Mouse (Mus musculus): Measurements from ENCODE around the gene Insig1. TPM values are rescaled to one million over a fixed set of nuclear protein-coding genes. Genes with fewer than 3 reads are reported as not detected.

Gene Insig1
- total RNA-seq, 1 experiment from 2014 or later, result 164 TPM

DNA sequence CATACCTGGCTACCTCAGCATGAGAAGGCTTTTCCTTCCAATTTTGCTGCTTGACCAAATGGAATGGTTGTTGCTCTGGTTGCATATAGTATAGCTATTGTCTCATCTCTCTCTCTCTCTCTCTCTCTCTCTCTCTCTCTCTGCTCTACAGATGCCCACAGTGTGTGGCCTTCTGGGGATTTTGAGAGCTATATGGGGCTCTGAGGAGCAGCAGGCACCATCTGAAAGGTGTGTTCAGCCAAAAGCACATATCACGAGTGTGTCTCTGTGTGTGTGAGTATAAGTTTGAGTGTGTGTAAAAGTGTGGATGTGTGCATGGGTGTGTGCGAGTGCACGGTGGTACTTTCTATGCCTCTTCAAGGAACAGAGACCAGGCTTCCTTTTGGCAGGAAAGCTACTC, 48.4 kb downstream of the Insig1 start:
- DNase-seq, result no peak

DNA sequence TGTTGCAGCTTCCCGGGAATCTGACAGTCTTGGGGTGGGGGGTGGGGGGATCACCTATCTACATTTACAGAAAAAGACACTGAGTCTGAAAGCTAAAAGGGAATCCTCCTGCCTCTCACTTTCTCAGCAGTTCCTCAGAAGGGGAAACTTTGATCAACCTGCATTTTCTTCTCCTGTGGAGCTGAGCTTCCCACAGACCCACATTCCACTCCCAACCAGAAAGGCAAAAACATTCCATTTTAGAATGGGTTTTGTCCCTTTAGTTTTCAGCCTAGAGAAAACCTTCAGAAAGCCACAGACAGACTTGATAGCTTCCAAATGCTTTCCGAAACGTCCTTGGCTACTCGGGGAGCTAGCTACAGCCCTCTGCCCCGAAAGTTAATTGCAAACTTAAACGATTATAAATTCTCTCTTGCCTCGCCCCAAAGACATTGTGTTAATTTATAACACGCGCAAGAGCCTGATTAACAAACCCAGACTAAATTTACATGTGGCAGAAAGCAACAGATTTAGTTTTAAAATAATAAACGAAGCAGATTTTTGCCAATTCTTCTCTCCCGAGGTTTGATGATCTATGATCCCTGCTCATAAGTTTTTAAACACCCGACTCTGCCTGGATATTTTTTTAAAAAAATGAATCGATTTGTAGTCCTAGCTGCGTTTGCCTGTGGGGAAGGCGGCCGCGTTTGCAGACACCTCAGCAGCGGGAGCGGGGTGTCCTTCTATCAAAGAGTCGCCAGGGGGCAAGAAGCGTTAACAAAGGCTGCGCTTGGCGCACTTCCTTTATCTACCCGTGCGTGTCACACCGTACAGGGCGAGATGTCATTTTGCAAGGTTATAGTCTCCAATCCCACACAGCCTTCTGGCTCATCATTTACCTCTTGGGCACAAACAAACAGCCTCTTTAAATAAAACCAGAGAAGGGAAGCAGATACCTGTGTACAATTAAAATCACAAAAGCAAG, 51.6 kb downstream of the Insig1 start:
- DNase-seq, result peak; percentile 64

DNA sequence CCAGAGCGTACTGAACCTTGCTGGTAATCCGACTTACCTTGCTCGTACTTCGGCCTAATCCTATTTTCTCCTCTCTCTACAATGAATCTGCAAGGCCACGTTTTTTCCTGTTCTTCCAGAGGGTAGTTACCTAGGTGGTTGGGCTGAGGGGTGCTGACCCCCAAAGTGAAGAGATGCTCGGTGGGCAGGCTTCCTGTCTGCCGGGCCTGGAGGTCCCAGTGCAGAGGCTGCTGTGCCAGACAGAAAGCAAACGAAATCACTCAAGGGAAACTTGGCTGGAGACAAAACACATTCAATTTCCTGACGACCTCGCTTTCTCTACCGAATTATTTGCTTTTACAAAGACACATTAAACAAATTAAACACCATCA, 52.3 kb downstream of the Insig1 start:
- no peak for DNase-seq

DNA sequence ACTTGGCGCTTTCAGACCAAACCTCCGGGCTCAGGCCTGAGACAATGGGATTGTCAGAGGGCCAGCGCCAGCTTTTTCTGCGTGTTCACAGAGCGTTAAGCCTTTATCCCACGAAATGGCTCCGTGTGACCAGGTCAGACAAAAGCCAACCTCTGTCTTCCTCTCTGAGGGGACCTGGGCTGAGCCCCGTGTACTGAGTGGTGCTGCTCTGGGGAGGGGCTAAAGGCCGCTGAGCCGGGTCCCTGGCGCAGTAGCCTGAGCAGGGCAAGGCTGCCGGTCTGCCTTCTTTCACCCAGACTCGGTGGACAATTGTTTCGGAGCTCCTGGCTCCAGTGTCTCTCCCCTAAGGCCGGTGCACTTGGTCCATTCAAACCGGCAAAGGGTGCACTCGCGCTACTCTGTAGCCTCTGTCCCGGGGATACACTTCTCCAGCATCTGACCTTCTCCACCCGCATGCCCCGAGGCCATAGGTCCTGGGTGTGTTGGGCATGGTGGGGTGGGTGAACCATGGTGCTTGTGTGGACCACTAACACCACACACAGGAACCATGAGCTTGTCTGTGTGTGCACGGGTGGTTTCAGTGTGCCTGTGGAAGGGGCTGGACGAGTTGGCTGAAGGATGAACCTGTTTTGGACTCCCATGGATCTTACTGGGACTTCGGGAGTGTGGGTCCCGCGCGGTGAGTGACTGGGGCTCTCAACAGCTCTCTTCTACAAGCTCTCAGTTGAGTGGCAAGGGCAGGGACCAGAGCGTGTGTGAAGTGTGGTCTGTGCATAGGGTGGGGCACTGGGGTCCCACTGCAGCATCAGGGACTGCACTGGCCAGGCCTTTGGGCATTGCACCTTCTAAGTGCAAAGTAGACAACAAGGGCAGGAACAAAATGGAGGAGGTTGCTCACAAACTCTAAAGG, 53.4 kb downstream of the Insig1 start:
- no peak for DNase-seq

Other genes starting within 250 kb of the Insig1 start
- 0.06 TPM in 1 of 2 replicates, not detected in the other for gene Htr5a, start 229.2 kb upstream of the Insig1 start, total RNA-seq (2021)
- 0.24 TPM in 2 replicates for gene En2, start 94.3 kb downstream of the Insig1 start, total RNA-seq (2021)
- not detected in 2 replicates for gene Cnpy1, start 174.4 kb downstream of the Insig1 start, total RNA-seq (2021)
- gene Rbm33, start 245.8 kb downstream of the Insig1 start, total RNA-seq (2021), result 43.4 and 54.4 TPM in 2 replicates